Mouse (Mus musculus) testis, adult 2 months (tissue): ENCODE data around the gene Foxk1. TPM values are rescaled to one million over a fixed set of nuclear protein-coding genes. Genes with fewer than 3 reads are reported as not detected.

Experiments
- H3K27ac ChIP-seq: fragments of 200-500 bp; 2 replicates; pipeline ENCODE4 v1.5.1; 2012; ENCODE audit warnings: low read depth, low read length; ENCODE audit not compliant: control insufficient read depth, insufficient read depth
- H3K27me3 ChIP-seq: fragments of 200-500 bp; 2 replicates; pipeline ENCODE4 v1.6.1; 2012; ENCODE audit warnings: mild to moderate bottlenecking, low read length, moderate library complexity; ENCODE audit not compliant: control insufficient read depth, insufficient read depth
- H3K36me3 ChIP-seq: fragments of 200-500 bp; 2 replicates; pipeline ENCODE4 v1.6.1; 2012; ENCODE audit warnings: mild to moderate bottlenecking, low read length; ENCODE audit not compliant: control insufficient read depth, insufficient read depth
- H3K4me1 ChIP-seq: fragments of 200-500 bp; 2 replicates; pipeline ENCODE4 v1.6.1; 2012; ENCODE audit warnings: low read length; ENCODE audit not compliant: control insufficient read depth, insufficient read depth
- H3K4me3 ChIP-seq: fragments of 200-500 bp; 2 replicates; pipeline ENCODE4 v1.5.1; 2012; ENCODE audit warnings: low read depth, mild to moderate bottlenecking, low read length, moderate library complexity, mixed read lengths; ENCODE audit not compliant: control insufficient read depth
- CTCF ChIP-seq: fragments of 200-500 bp; IDR thresholded peaks from 2 replicates; pipeline ENCODE4 v1.5.1; 2012; ENCODE audit warnings: low read depth, mild to moderate bottlenecking, inconsistent platforms, low read length, moderate library complexity; ENCODE audit not compliant: control insufficient read depth, insufficient read depth, insufficient replicate concordance
- POLR2A ChIP-seq: fragments of 200-500 bp; IDR thresholded peaks from 2 replicates; pipeline ENCODE4 v1.6.1; 2012; ENCODE audit warnings: low read depth, mild to moderate bottlenecking, inconsistent platforms, low read length, moderate library complexity; ENCODE audit not compliant: control insufficient read depth
- polyA plus RNA-seq: library from polyadenylated mRNA; depleted of rRNA; stranded (reverse); fragments of >200 nt; gene quantifications from 2 replicates; pipeline ENCODE4 v1.2.3, GENCODE M21; 2012

Gene Foxk1
- polyA plus RNA-seq, 1 experiment, result 16.8 TPM

- Histone ChIP-seq H3K4me3 (no peak overlapping the region), H3K4me1 (no peaks in the 10 kb centered on the region; the same call in 1 of the 2 replicates), H3K36me3 (no peaks in the 10 kb centered on the region; the same call in 1 of the 2 replicates), H3K27me3 (no peaks in the 10 kb centered on the region), H3K27ac (no peak overlapping the region)
- TF ChIP-seq POLR2A, result no peak
- TF ChIP-seq CTCF, result no peak
Observed at GRCm38 (mm10) chr5:142489955-142490707, 88.8 kb downstream of the Foxk1 start.

GRCm38 (mm10) chr5:142493307-142493706 lies 92.0 kb downstream of the Foxk1 start:
- H3K27me3 ChIP-seq, result no peaks in the 10 kb centered on the region
- no peaks in the 10 kb centered on the region for H3K4me1 ChIP-seq
- no peak overlapping the region for H3K27ac ChIP-seq
- TF ChIP-seq POLR2A (no peak), CTCF (no peak)
- H3K4me3 ChIP-seq, result no peak overlapping the region
- no peaks in the 10 kb centered on the region; the same call in 1 of the 2 replicates for H3K36me3 ChIP-seq

- H3K27ac ChIP-seq, result no peak overlapping the region
- no peaks in the 10 kb centered on the region for H3K4me1 ChIP-seq
- H3K27me3 ChIP-seq, result no peaks in the 10 kb centered on the region
- H3K4me3 ChIP-seq, result no peak overlapping the region
- TF ChIP-seq CTCF (no peak), POLR2A (no peak)
- no peaks in the 10 kb centered on the region; the same call in 1 of the 2 replicates for H3K36me3 ChIP-seq
Observed at GRCm38 (mm10) chr5:142495321-142496096, 94.2 kb downstream of the Foxk1 start.

GRCm38 (mm10) chr5:142498964-142499363 lies 97.7 kb downstream of the Foxk1 start:
- no peak overlapping the region for H3K4me3 ChIP-seq
- no peaks in the 10 kb centered on the region for H3K4me1 ChIP-seq
- no peaks in the 10 kb centered on the region for H3K27me3 ChIP-seq
- no peak overlapping the region for H3K27ac ChIP-seq
- TF ChIP-seq POLR2A (no peak), CTCF (peak; percentile 35; the same call in 1 of the 2 replicates)
- H3K36me3 ChIP-seq, result no peaks in the 10 kb centered on the region; the same call in 1 of the 2 replicates

- Histone ChIP-seq H3K27me3 (no peaks in the 10 kb centered on the region), H3K4me1 (no peaks in the 10 kb centered on the region), H3K4me3 (no peak overlapping the region), H3K27ac (no peak overlapping the region), H3K36me3 (no peaks in the 10 kb centered on the region; the same call in 1 of the 2 replicates)
- TF ChIP-seq CTCF (no peak), POLR2A (no peak)
Observed at GRCm38 (mm10) chr5:142500918-142501317, 99.6 kb downstream of the Foxk1 start.

- Histone ChIP-seq H3K36me3 (no peaks in the 10 kb centered on the region; the same call in none of the 2 replicates), H3K4me1 (no peaks in the 10 kb centered on the region), H3K27ac (no peak overlapping the region), H3K27me3 (no peaks in the 10 kb centered on the region), H3K4me3 (no peak overlapping the region)
- TF ChIP-seq CTCF (peak; percentile 69; the same call in 1 of the 2 replicates), POLR2A (no peak)
Observed at GRCm38 (mm10) chr5:142502414-142502813, 101.1 kb downstream of the Foxk1 start.

GRCm38 (mm10) chr5:142504175-142504574 lies 102.9 kb downstream of the Foxk1 start:
- TF ChIP-seq CTCF, result no peak
- TF ChIP-seq POLR2A, result no peak
- no peaks in the 10 kb centered on the region for H3K27me3 ChIP-seq
- no peaks in the 10 kb centered on the region; the same call in none of the 2 replicates for H3K36me3 ChIP-seq
- H3K27ac ChIP-seq, result no peak overlapping the region
- no peaks in the 10 kb centered on the region for H3K4me1 ChIP-seq
- no peak overlapping the region for H3K4me3 ChIP-seq
